Mouse (Mus musculus): Measurements from ENCODE around the gene Atp5f1. TPM values are rescaled to one million over a fixed set of nuclear protein-coding genes. Genes with fewer than 3 reads are reported as not detected.
"Not testable (repeated sequence)": the region's sequence is repeated elsewhere in the genome, so short reads cannot be mapped to it uniquely, and the experiment has no call there.

Atp5f1 gene
- 352 and 364 TPM in 2 replicates for polyA plus RNA-seq (2015; fragmentation: Nextera tagmentation; extraction: Ambion mirVana)

DNA sequence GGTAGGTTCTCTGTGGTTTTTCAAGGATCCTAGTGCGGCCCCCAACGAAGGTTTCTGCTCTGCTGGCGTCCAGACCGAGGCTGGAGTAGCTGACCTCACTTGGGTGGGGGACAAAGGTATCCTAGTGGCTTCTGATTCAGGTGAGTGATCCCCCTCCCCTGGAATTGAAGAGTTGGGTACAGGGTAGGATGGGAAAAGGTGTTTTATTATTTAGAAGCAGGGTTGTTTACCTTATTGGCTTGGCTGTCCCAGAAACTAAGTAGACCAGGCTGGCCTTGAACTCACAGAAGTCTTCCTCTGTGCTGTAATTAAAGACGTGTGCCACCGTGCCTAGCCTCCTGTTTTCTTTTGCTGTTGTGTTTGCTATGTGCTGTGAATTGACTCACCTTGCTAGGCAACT, at the start of gene Atp5f1:
Gene Atp5f1, minus strand, starts transcription at position 101 of the 400 bp plus-strand sequence.
- DNase-seq (ENCODE audit: low spot score) = no peak
- TF ChIP-seq CTCF (IDR thresholded peaks at IDR 0.05) = no peak
- TF ChIP-seq EP300 (IDR thresholded peaks at IDR 0.05) = no peak
- no peaks in the 10 kb centered on the region for H3K9me3 ChIP-seq (ENCODE audit: low read length)
- H3K27ac ChIP-seq (ENCODE audit: low read length) = peak within 1 kb of the TSS; percentile 97
- H3K4me3 ChIP-seq (ENCODE audit: low read depth, low read length) = peak within 1 kb of the TSS; percentile 94
- peaks cover 12% of the 10 kb centered on the region; the same call in 1 of the 2 replicates for H3K36me3 ChIP-seq (ENCODE audit: insufficient read depth, low read length)
- peak within 1 kb of the TSS; percentile 93 for H3K4me2 ChIP-seq (replicated peaks; ENCODE audit: low read depth, low read length)
- H3K9ac ChIP-seq (replicated peaks; ENCODE audit: low read depth) = peak within 1 kb of the TSS; percentile 98
- H3K4me1 ChIP-seq (ENCODE audit: insufficient read depth, low read depth, low read length) = peaks cover 13% of the 10 kb centered on the region; the same call in 1 of the 2 replicates
- ATAC-seq = no peak
- no peaks in the 10 kb centered on the region for H3K27me3 ChIP-seq (replicated peaks; ENCODE audit: insufficient read depth, low read length)
- WGBS = 4% methylated on average over 6 of the region's 6 CpGs

DNA sequence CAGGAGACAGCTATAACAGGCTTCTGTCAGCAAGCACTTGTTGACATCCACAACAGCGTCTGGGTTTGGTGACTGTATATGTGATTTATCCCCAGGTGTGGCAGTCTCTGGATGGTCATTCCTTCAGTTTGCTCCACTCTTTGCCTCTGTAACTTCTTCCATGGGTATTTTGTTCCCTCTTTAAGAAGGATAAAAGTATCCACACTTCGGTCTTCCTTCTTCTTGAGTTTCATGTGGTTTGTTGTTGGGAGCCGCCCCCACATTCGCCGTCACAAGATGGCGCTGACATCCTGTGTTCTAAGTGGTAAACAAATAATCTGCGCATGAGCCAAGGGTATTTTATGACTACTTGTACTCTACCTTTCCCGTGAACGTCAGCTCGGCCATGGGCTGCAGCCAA, 43.5 kb upstream of the Atp5f1 start:
- not testable (repeated sequence) for H3K36me3 ChIP-seq (ENCODE audit: insufficient read depth, low read length); ATAC-seq

DNA sequence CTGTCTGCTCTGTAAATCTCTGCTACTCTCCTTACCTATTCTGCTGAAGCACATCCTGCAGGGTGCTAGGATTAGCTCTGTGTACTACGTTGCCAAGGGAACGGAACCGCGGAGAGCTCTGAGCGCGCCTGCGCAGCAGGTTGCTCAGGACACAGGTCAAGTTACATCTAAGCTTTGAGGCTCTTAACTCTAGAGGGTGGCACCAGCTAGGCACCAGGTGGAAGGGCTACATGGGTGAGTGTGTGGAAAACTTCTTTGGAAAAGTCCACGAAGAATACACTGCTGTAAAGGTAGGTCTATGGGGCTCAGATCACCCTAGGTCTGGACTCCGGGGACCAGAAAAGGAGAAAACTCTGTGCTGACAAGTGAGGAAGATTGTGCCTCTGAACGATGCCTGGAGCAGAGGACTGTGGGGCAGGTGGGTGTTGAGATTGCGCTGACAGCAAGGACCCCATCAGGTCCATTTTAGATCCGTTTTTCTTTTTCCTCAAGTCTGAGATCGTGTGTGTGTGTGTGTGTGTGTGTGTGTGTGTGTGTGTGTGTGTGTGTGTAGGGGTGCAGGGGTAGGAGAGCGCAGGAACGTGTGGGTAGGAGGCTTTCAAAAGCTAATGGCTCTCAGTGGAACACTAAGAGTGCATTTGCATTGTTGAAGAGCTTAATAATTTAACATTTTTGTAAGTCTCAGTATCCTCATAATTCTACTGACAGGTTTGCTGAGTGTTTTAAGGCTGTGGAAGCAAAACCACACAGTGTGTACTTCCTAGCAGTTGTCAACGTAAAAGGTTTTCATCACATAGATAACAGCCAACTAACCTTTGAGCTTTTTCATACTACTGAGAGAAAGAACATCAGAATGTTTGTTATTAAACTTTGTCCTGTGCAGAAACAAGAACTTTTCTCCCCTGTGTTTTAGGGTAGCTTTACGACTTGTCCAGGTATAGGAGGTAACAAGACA, 41.8 kb upstream of the Atp5f1 start:
- no peak overlapping the region for H3K27ac ChIP-seq (ENCODE audit: low read length)
- TF ChIP-seq CTCF (IDR thresholded peaks at IDR 0.05) (no peak), EP300 (IDR thresholded peaks at IDR 0.05) (no peak)
- no peak overlapping the region for H3K4me3 ChIP-seq (ENCODE audit: low read depth, low read length)
- no peak overlapping the region for H3K9ac ChIP-seq (replicated peaks; ENCODE audit: low read depth)
- no peaks in the 10 kb centered on the region for H3K4me1 ChIP-seq (ENCODE audit: insufficient read depth, low read depth, low read length)
- WGBS = 21% methylated on average over 17 of the region's 17 CpGs
- peak; percentile 75 for DNase-seq (ENCODE audit: low spot score)
- ATAC-seq = peak; percentile 93
- H3K9me3 ChIP-seq (ENCODE audit: low read length) = no peaks in the 10 kb centered on the region
- H3K36me3 ChIP-seq (ENCODE audit: insufficient read depth, low read length) = no peaks in the 10 kb centered on the region
- no peak overlapping the region for H3K4me2 ChIP-seq (replicated peaks; ENCODE audit: low read depth, low read length)
- no peaks in the 10 kb centered on the region for H3K27me3 ChIP-seq (replicated peaks; ENCODE audit: insufficient read depth, low read length)

More for the DNA sequence above, 43.5 kb upstream of the Atp5f1 start:
- not testable (repeated sequence) for H3K4me1 ChIP-seq (ENCODE audit: insufficient read depth, low read depth, low read length); H3K4me2 ChIP-seq (replicated peaks; ENCODE audit: low read depth, low read length); H3K9ac ChIP-seq (replicated peaks; ENCODE audit: low read depth); H3K27ac ChIP-seq (ENCODE audit: low read length); H3K9me3 ChIP-seq (ENCODE audit: low read length); H3K4me3 ChIP-seq (ENCODE audit: low read depth, low read length); H3K27me3 ChIP-seq (replicated peaks; ENCODE audit: insufficient read depth, low read length); DNase-seq (ENCODE audit: low spot score)
- 55% methylated on average over 10 of the region's 10 CpGs for WGBS

DNA sequence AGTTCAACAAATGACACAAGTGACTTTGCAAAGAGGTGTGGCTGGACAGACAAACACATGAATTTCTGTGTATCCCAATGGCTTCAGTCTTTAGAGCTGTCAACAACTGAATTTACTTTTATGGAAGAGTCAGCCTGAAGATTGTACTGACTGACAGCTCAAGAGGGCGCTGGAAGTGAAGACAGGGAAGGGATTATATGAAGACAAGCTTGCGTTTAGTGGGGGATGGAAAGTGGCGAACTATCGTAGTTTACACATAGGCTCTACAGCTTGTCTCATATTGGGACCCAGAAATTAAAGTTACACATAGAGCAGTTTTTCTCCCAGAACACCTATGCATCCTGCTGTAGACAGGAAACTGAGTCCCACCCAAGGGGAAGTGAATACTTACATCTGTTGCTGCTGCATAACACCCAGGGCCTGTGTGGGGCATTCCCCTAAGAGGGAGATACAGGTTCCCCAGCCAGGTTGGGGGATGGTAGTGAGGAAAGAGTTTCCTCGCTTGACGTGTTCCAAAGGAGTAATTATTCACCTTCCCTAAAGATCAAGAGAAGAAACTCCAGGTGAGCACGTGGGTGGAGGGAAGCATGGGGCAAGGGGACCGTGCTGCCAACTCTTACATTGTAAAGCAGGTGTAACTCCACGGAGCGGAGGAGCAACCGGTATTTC, 40.9 kb upstream of the Atp5f1 start:
- WGBS = 20% methylated on average over 11 of the region's 11 CpGs
- Histone ChIP-seq H3K27me3 (replicated peaks; ENCODE audit: insufficient read depth, low read length) (no peaks in the 10 kb centered on the region), H3K4me3 (ENCODE audit: low read depth, low read length) (no peak overlapping the region), H3K9ac (replicated peaks; ENCODE audit: low read depth) (no peak overlapping the region), H3K27ac (ENCODE audit: low read length) (no peak overlapping the region), H3K9me3 (ENCODE audit: low read length) (no peaks in the 10 kb centered on the region), H3K36me3 (ENCODE audit: insufficient read depth, low read length) (no peaks in the 10 kb centered on the region), H3K4me1 (ENCODE audit: insufficient read depth, low read depth, low read length) (no peaks in the 10 kb centered on the region), H3K4me2 (replicated peaks; ENCODE audit: low read depth, low read length) (no peak overlapping the region)
- no peak for DNase-seq (ENCODE audit: low spot score)
- ATAC-seq = peak; percentile 11; the same call in 1 of the 2 replicates
- TF ChIP-seq EP300 (IDR thresholded peaks at IDR 0.05) (no peak), CTCF (IDR thresholded peaks at IDR 0.05) (no peak)

DNA sequence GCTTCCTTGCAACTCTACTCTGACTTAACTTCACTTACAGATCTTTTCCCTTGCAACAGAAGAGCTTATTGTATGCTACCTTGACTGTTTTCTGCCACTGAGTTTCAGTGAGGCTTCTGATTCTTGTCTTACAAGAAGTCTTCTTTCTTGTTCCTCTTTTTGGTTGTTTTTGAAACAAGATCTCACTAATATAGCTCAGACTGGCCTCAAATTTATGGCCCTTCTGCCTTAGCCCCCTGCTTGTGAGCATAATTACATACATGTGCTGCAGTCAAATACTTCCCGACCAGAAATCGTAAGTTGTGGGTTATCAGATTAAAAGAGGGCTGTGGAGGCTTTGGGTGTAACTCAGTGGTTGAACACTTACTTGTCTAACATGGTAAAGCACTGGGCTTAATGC, 34.8 kb upstream of the Atp5f1 start:
- Histone ChIP-seq H3K9ac (replicated peaks; ENCODE audit: low read depth) (no peak overlapping the region), H3K4me1 (ENCODE audit: insufficient read depth, low read depth, low read length) (no peaks in the 10 kb centered on the region), H3K27me3 (replicated peaks; ENCODE audit: insufficient read depth, low read length) (no peaks in the 10 kb centered on the region), H3K4me3 (ENCODE audit: low read depth, low read length) (no peak overlapping the region), H3K4me2 (replicated peaks; ENCODE audit: low read depth, low read length) (no peak overlapping the region), H3K9me3 (ENCODE audit: low read length) (no peaks in the 10 kb centered on the region), H3K27ac (ENCODE audit: low read length) (no peak overlapping the region), H3K36me3 (ENCODE audit: insufficient read depth, low read length) (no peaks in the 10 kb centered on the region)
- TF ChIP-seq EP300 (IDR thresholded peaks at IDR 0.05) (no peak), CTCF (IDR thresholded peaks at IDR 0.05) (no peak)
- DNase-seq (ENCODE audit: low spot score) (no peak), ATAC-seq (no peak)
- WGBS = 62% methylated on average over 2 of the region's 2 CpGs

DNA sequence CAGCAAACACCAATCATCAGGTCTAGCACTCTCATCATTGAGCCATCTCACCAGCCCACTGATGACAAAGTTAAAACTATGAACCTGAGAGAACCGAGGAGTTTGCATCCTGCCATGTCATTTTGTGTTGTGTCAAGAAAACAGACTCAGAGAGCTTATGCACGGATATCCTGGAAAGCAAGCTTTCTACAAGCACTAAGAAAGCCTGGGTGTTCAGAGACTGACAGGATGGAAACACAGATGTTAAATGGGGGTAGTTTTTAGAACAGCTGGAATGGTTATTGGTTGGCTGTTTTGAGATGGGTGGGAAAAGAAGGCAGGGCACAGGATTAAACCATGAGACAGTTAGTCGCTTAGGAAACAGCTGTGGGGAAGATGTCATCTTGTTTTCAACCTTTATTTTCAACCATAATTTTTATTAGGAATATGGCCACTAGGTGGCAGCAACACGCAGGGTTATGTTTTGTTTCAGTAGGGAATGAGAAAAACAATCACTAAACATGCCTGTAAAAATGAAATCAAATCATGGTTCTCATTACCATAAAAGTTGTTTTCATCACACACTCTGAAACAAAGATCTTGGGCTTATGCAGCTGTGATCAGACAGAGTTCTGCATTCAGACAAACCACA, 31.9 kb upstream of the Atp5f1 start:
- no peaks in the 10 kb centered on the region for H3K36me3 ChIP-seq (ENCODE audit: insufficient read depth, low read length)
- H3K4me1 ChIP-seq (ENCODE audit: insufficient read depth, low read depth, low read length) = no peaks in the 10 kb centered on the region
- 22% methylated on average over 4 of the region's 4 CpGs for WGBS
- no peak overlapping the region for H3K4me2 ChIP-seq (replicated peaks; ENCODE audit: low read depth, low read length)
- peak; percentile 73 for DNase-seq (ENCODE audit: low spot score)
- no peak overlapping the region for H3K27ac ChIP-seq (ENCODE audit: low read length)
- H3K9ac ChIP-seq (replicated peaks; ENCODE audit: low read depth) = no peak overlapping the region
- H3K27me3 ChIP-seq (replicated peaks; ENCODE audit: insufficient read depth, low read length) = no peaks in the 10 kb centered on the region
- H3K4me3 ChIP-seq (ENCODE audit: low read depth, low read length) = no peak overlapping the region
- H3K9me3 ChIP-seq (ENCODE audit: low read length) = no peaks in the 10 kb centered on the region
- TF ChIP-seq CTCF (IDR thresholded peaks at IDR 0.05) = peak; percentile 72
- no peak for TF ChIP-seq EP300 (IDR thresholded peaks at IDR 0.05)
- ATAC-seq = no peak

DNA sequence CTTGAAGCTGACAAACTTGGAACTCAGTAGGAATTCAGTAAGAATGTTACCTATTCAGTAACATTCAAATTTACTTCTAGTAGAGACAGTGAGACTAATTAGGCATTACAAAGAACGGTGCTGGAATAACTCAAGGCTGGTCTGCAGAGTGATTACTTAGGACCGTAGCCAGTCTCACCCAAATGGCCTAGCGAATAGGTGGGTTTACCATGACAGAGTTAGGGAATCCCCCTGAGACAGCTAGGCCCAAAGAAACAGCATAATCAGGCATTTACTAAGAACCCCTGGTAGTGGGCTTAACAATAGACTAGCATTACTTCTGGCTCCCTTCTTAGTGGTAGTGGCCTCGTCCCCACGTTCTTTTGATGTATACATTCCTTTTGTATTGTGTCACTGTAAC, 29.7 kb upstream of the Atp5f1 start:
- ATAC-seq; H3K9me3 ChIP-seq (ENCODE audit: low read length); H3K27ac ChIP-seq (ENCODE audit: low read length); H3K4me3 ChIP-seq (ENCODE audit: low read depth, low read length); H3K4me2 ChIP-seq (replicated peaks; ENCODE audit: low read depth, low read length); H3K9ac ChIP-seq (replicated peaks; ENCODE audit: low read depth); H3K27me3 ChIP-seq (replicated peaks; ENCODE audit: insufficient read depth, low read length); H3K4me1 ChIP-seq (ENCODE audit: insufficient read depth, low read depth, low read length); H3K36me3 ChIP-seq (ENCODE audit: insufficient read depth, low read length); DNase-seq (ENCODE audit: low spot score): not testable (repeated sequence)
- WGBS = 57% methylated on average over 5 of the region's 5 CpGs

Measured in lung, postnatal 0 days (tissue).